Mouse (Mus musculus): ENCODE results near the gene Pogk.

DNA sequence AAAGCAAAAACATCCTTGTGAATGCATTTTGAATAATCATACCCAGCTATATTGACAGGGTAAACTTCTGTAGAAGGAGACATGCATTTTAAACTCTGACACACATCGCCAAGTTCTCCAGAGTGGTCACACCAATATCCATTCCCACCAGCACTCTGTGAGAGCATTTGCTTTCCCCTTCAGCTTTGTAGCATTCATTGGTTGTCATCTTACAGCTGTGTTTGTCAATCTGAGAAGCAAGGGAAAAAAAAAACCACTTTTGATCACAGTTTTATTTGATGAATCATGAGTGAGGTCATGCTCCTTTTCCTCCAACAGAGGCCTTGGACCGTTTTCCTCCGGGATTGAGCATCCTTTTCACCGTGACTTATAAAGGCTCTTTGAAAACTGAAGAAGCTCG, 66.1 kb downstream of the Pogk start:
- TF ChIP-seq USF1 (IDR thresholded peaks at IDR 0.05; ENCODE audit: low read depth, low read length) (no peak), JUND (IDR thresholded peaks at IDR 0.05; ENCODE audit: low read depth, low read length) (no peak), POLR2A (IDR thresholded peaks at IDR 0.05; ENCODE audit: control insufficient read depth in 1 of 2, insufficient read depth in 1 of 2, low read depth in 1 of 2, low read length in 2 of 2, poor library complexity in 1 of 2) (no peak), TAL1 (IDR thresholded peaks at IDR 0.05; ENCODE audit: low read length) (no peak), CHD1 (IDR thresholded peaks at IDR 0.05; ENCODE audit: low read depth, low read length) (no peak), CTCF (IDR thresholded peaks at IDR 0.05 in 2 of 3, conservative IDR thresholded peaks at IDR 0.05 in 1 of 3; ENCODE audit: control insufficient read depth in 1 of 3, insufficient read depth in 1 of 3, low read depth in 2 of 3, low read length in 3 of 3, poor library complexity in 1 of 3, severe bottlenecking in 1 of 3) (no peak), NRF1 (IDR thresholded peaks at IDR 0.05; ENCODE audit: insufficient read depth, low read depth, low read length, poor library complexity, severe bottlenecking) (no peak), TCF12 (IDR thresholded peaks at IDR 0.05; ENCODE audit: low read depth, low read length) (no peak), MAX (IDR thresholded peaks at IDR 0.05; ENCODE audit: low read length) (no peak), EP300 (IDR thresholded peaks at IDR 0.05; ENCODE audit: low read depth in 1 of 2, low read length in 2 of 2) (no peak)
